Comparison of ENCODE assay signal across 8 mouse cellular contexts in the genomic region with DNA sequence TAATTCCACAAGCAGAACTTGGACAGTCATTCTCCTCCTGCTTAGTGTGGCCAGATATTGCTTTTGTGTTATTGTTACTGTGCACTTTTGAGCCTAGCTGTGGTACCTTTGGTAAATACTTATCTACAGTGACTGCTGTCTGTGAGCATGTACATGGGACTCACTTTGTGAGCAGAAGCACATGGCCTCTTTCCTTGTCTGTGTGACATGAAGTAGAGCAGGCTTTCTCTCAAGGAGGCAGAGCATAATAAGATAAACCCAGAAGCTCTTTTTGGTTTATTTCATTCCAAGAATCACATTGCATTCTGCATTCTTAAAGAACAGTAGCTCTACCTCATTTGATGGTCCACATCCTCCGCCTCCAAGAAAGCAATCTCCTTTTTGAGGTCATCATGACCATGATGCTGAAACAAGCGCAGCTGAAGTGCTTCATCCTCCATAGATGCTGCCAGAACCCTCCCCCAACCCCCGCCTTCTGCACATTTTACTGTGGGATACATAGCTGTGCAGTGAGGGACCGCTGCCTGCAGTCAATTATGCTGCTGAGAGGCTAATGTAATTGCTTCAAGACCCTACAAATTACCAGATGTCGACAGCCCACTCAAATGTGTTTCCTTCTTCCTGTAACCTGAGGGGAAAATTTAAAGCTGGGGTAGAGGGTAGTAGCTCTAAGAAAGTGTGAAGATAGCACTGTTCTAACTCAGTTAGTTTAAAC.
DNase-seq lines count a peak whose midpoint lies in the region; ATAC-seq lines count a peak whose summit lies in the region.

No protein-coding gene starts in this region.

- H3K4me3 ChIP-seq in hindbrain, embryonic 12.5 days: no peak overlapping the region

- 40% methylated on average over 5 of the region's 5 CpGs for WGBS in hindbrain, embryonic 12.5 days

- H3K27me3 ChIP-seq in hindbrain, embryonic 12.5 days: no peaks in the 10 kb centered on the region

- intact Hi-C loops in gastrocnemius, postnatal 14 days (cut with DNase I; ENCODE audit: low total_unique reads): no loop called here

- no peak overlapping the region for H3K4me2 ChIP-seq in hindbrain, embryonic 12.5 days (replicated peaks)

- H3K27ac ChIP-seq in hindbrain, embryonic 12.5 days: peak overlapping the region; percentile 84

- H3K36me3 ChIP-seq in hindbrain, embryonic 12.5 days: no peaks in the 10 kb centered on the region

- peak; percentile 85 for ATAC-seq in hindbrain, embryonic 12.5 days (ENCODE audit: low FRiP score)

- H3K9me3 ChIP-seq in hindbrain, embryonic 12.5 days (replicated peaks): no peaks in the 10 kb centered on the region

- peak; percentile 6 for DNase-seq in gastrocnemius, postnatal 14 days
- DNase-seq in gastrocnemius, postnatal 10 days: no peak
- peak; percentile 81 for DNase-seq in embryo, embryonic 11 days
- DNase-seq in neural tube, embryonic 10.5 days (ENCODE audit: extremely low spot score, low spot score): peak; percentile 47
- no peak for DNase-seq in lung, postnatal 10 days
- no peak for DNase-seq in cerebellum, adult 9-10 months
- DNase-seq in layer of hippocampus, postnatal 14 days (ENCODE audit: low spot score in 2 of 2): no peak

- H3K9ac ChIP-seq in hindbrain, embryonic 12.5 days: no peak overlapping the region

- H3K4me1 ChIP-seq in hindbrain, embryonic 12.5 days: peaks cover 9% of the 10 kb centered on the region; the same call in 1 of the 2 replicates

Comparison
In these comparisons a context has a peak if more than half of its experiments do, and no peak if none do; other contexts are left out.
1. DNase-seq: peak in gastrocnemius, postnatal 14 days (single experiment), embryo, embryonic 11 days (single experiment) and neural tube, embryonic 10.5 days (single experiment); none in gastrocnemius, postnatal 10 days (single experiment), lung, postnatal 10 days (single experiment), cerebellum, adult 9-10 months (single experiment) and layer of hippocampus, postnatal 14 days (0 of 2).